8 mouse cellular contexts compared by ENCODE assay signal in the genomic region with DNA sequence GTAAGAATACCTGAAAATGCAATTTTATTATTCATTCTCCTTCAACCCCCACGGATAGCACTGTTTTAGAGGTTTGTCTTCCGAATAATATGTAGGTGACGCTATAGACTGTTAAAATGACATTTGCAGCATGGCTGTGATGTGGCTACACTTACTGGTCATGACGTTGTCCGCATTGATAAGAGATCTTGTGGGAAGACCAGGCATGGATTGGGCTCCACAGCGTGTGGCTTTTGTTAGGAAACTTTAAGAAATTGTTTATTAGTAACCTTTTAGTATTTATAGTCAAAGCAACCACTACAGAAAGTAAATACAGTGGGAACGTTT. TPM values are rescaled to one million over a fixed set of nuclear protein-coding genes. Genes with fewer than 3 reads are reported as not detected.
DNase-seq lines count a peak whose midpoint lies in the region; ATAC-seq and TF ChIP-seq lines count a peak whose summit lies in the region.

No protein-coding gene starts in this region.

- no peaks in the 10 kb centered on the region for H3K36me3 ChIP-seq in hindbrain, embryonic 13.5 days
- H3K36me3 ChIP-seq in midbrain, embryonic 11.5 days (ENCODE audit: control insufficient read depth, insufficient read depth, low read length) = no peaks in the 10 kb centered on the region

- peaks cover 15% of the 10 kb centered on the region for H3K27me3 ChIP-seq in hindbrain, embryonic 13.5 days
- H3K27me3 ChIP-seq in midbrain, embryonic 11.5 days (ENCODE audit: control insufficient read depth, insufficient read depth, low read length) = peaks cover 2% of the 10 kb centered on the region; the same call in 1 of the 2 replicates

- H3K4me2 ChIP-seq in hindbrain, embryonic 13.5 days = peak overlapping the region; percentile 94
- peak overlapping the region; percentile 90 for H3K4me2 ChIP-seq in midbrain, embryonic 11.5 days

- peak overlapping the region; percentile 70 for H3K4me3 ChIP-seq in cortical plate, adult 2 months (ENCODE audit: insufficient read depth, low read length)
- H3K4me3 ChIP-seq in hindbrain, embryonic 13.5 days = peak overlapping the region; percentile 60
- peak overlapping the region; percentile 61 for H3K4me3 ChIP-seq in midbrain, embryonic 11.5 days (ENCODE audit: low read depth, low read length)

- TF ChIP-seq CTCF in cortical plate, adult 2 months (IDR thresholded peaks at IDR 0.05; ENCODE audit: extremely low read depth, insufficient read depth, low read length) = 0 out of 2 replicates have a peak, but pooled peaks have one; percentile 5

- 2% methylated on average over 7 of the region's 7 CpGs for WGBS in hindbrain, embryonic 13.5 days
- 2% methylated on average over 7 of the region's 7 CpGs for WGBS in midbrain, embryonic 11.5 days

- H3K9ac ChIP-seq in hindbrain, embryonic 13.5 days = peak overlapping the region; percentile 77
- H3K9ac ChIP-seq in midbrain, embryonic 11.5 days (ENCODE audit: low read length) = peak overlapping the region; percentile 60

- H3K4me1 ChIP-seq in cortical plate, adult 2 months (ENCODE audit: control insufficient read depth, insufficient read depth, low read length) = peaks cover 7% of the 10 kb centered on the region
- peaks cover 32% of the 10 kb centered on the region for H3K4me1 ChIP-seq in hindbrain, embryonic 13.5 days (replicated peaks)
- peaks cover 23% of the 10 kb centered on the region for H3K4me1 ChIP-seq in midbrain, embryonic 11.5 days (ENCODE audit: control insufficient read depth, insufficient read depth, low read length)

- peak; percentile 18 to 49 for DNase-seq in heart, adult 18-20 months
- DNase-seq in heart, postnatal 14 days = no peak
- DNase-seq in midbrain, embryonic 11.5 days (ENCODE audit: low spot score, missing footprints) = no peak
- DNase-seq in ovary, postnatal 10 days (ENCODE audit: low spot score) = no peak
- DNase-seq in c-Kit-positive CD71-positive TER-119-positive erythroid progenitor cells, embryonic 14.5 days (ENCODE audit: low spot score) = no peak
- no peak for DNase-seq in left cerebral cortex, adult 18-20 months (ENCODE audit: low spot score in 2 of 2)

- TF ChIP-seq POLR2A in cortical plate, adult 2 months (IDR thresholded peaks at IDR 0.05; ENCODE audit: extremely low read depth, insufficient read depth, low read length) = no peak

- intact Hi-C loops in heart, postnatal 14 days (cut with DNase I) = loop anchor here (5.0 kb wide), 1 partner anchor 37 kb away; no protein-coding TSS in a partner anchor

- no peak overlapping the region for H3K27ac ChIP-seq in cortical plate, adult 2 months (ENCODE audit: insufficient read depth, low read length)
- peak overlapping the region; percentile 84 for H3K27ac ChIP-seq in hindbrain, embryonic 13.5 days
- no peak overlapping the region for H3K27ac ChIP-seq in midbrain, embryonic 11.5 days (ENCODE audit: low read depth, low read length)

- peak; percentile 24 for ATAC-seq in hindbrain, embryonic 13.5 days (ENCODE audit: low FRiP score)
- ATAC-seq in midbrain, embryonic 11.5 days (ENCODE audit: low FRiP score) = peak; percentile 9; the same call in 1 of the 2 replicates

- H3K9me3 ChIP-seq in hindbrain, embryonic 13.5 days = no peaks in the 10 kb centered on the region
- H3K9me3 ChIP-seq in midbrain, embryonic 11.5 days (ENCODE audit: control insufficient read depth, low read length) = no peaks in the 10 kb centered on the region

RNA-seq across cellular contexts. Expression of gene Samd4, which starts 2.7 kb away (rescaled TPM):
- 10 to 100 TPM; 51.2 to 56.1 TPM for total RNA-seq in heart, adult 18-20 months (2021)
- total RNA-seq in heart, postnatal 14 days (2021) = 10 to 100 TPM; 53.4 to 54.8 TPM
- polyA plus RNA-seq in cortical plate, adult 2 months (2012; rRNA removed) = 13.0 and 14.0 TPM in 2 replicates
- polyA plus RNA-seq in hindbrain, embryonic 13.5 days (2015; fragmentation: Nextera tagmentation; extraction: Ambion mirVana) = 3.6 and 3.9 TPM in 2 replicates
- polyA plus RNA-seq in midbrain, embryonic 11.5 days (2014; fragmentation: Nextera tagmentation; extraction: Ambion mirVana) = 2.7 and 2.8 TPM in 2 replicates
- 10 to 100 TPM; 25.9 to 29.3 TPM for total RNA-seq in left cerebral cortex, adult 18-20 months (2021)

RNA-seq across cellular contexts. Expression of gene Cgrrf1, which starts 53.5 kb away (rescaled TPM):
- total RNA-seq in heart, adult 18-20 months (2021) = 10 to 100 TPM; 29.7 to 36.4 TPM
- total RNA-seq in heart, postnatal 14 days (2021) = 10 to 100 TPM; 38.4 to 38.5 TPM
- polyA plus RNA-seq in cortical plate, adult 2 months (2012; rRNA removed) = 42.1 and 44.6 TPM in 2 replicates
- 19.5 and 23.4 TPM in 2 replicates for polyA plus RNA-seq in hindbrain, embryonic 13.5 days (2015; fragmentation: Nextera tagmentation; extraction: Ambion mirVana)
- 38.6 and 38.7 TPM in 2 replicates for polyA plus RNA-seq in midbrain, embryonic 11.5 days (2014; fragmentation: Nextera tagmentation; extraction: Ambion mirVana)
- 10 to 100 TPM; 32.3 to 35.0 TPM for total RNA-seq in left cerebral cortex, adult 18-20 months (2021)

Comparison
In these comparisons a context has a peak if more than half of its experiments do, and no peak if none do; other contexts are left out.
1. DNase-seq: peak in heart, adult 18-20 months (2 of 2); none in heart, postnatal 14 days (0 of 2), midbrain, embryonic 11.5 days (single experiment), ovary, postnatal 10 days (single experiment), c-Kit-positive CD71-positive TER-119-positive erythroid progenitor cells, embryonic 14.5 days (single experiment) and left cerebral cortex, adult 18-20 months (0 of 2).
2. Peak in every context shown above with its lines, with median percentiles within 50 percentile points of each other: H3K4me3 ChIP-seq.